Mouse (Mus musculus) neural tube, embryonic 13.5 days (tissue): ENCODE measurements at regions not wholly inside any gene's neighbourhood (a gene's known extent, or its start where the extent isn't known, plus 50 kb on each side); places are given as distances from the start of the nearest gene placed in this dataset.

Experiments used
- ATAC-seq: fragments of 200-750 bp; cut with Nextera tagmentation; 2 replicates; pipeline ENCODE4 v1.8.0; 2017; ENCODE audit warnings: low read depth, mild to moderate bottlenecking, moderate TSS enrichment, moderate library complexity
- H3K27ac ChIP-seq: fragments of 300-500 bp; sonication (generic); replicated peaks from 2 replicates; pipeline ENCODE4 v1.5.1; 2015; ENCODE audit warnings: moderate library complexity, mild to moderate bottlenecking, inconsistent platforms
- H3K27me3 ChIP-seq: fragments of 300-500 bp; sonication (generic); 2 replicates; pipeline ENCODE4 v1.6.1; 2015; ENCODE audit warnings: mild to moderate bottlenecking, inconsistent platforms
- H3K36me3 ChIP-seq: fragments of 300-500 bp; sonication (generic); 2 replicates; pipeline ENCODE4 v1.6.1; 2015; ENCODE audit warnings: mild to moderate bottlenecking, inconsistent platforms
- H3K4me1 ChIP-seq: fragments of 300-500 bp; sonication (generic); replicated peaks from 2 replicates; pipeline ENCODE4 v1.6.1; 2015; ENCODE audit warnings: inconsistent platforms
- H3K4me2 ChIP-seq: fragments of 300-500 bp; sonication (generic); 2 replicates; pipeline ENCODE4 v1.6.1; 2015; ENCODE audit warnings: inconsistent platforms, mild to moderate bottlenecking, moderate library complexity
- H3K4me3 ChIP-seq: fragments of 300-500 bp; sonication (generic); 2 replicates; pipeline ENCODE4 v1.5.1; 2015; ENCODE audit warnings: mild to moderate bottlenecking, inconsistent platforms
- H3K9ac ChIP-seq: fragments of 300-500 bp; sonication (generic); 2 replicates; pipeline ENCODE4 v1.6.1; 2015; ENCODE audit warnings: moderate library complexity, mild to moderate bottlenecking, inconsistent platforms
- H3K9me3 ChIP-seq: fragments of 300-500 bp; sonication (generic); 2 replicates; pipeline ENCODE4 v1.6.1; 2016; ENCODE audit warnings: inconsistent platforms
- WGBS: fragments of 180-500 bp; shearing (Covaris S2); methylation state at CpG from one replicate; pipeline ENCODE4 v1.1.7; 2015; 5-methylcytosine and 5-hydroxymethylcytosine counted together

DNA sequence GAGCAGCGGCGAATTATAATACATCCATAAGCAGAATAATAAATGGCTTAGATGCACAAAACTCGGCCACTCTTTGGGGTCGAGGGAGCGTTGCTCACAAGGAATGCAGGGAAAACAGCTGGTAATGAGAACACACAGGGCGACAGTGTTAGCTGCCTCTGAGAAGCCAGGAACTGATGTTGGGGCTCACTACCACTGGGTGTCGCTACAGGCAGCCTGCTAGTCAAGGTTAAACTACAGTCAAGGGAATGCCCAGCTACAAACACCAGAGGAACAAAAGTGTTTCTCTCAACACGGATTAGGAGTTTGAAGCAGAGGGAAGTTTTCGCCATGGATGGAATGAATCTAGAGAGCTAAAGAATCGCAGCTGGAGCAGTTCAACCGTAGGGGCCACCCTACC, 175.3 kb downstream of the Gpat3 start:
- ATAC-seq: no peak
- H3K9ac ChIP-seq: no peak overlapping the region
- 11% methylated on average over 11 of the region's 11 CpGs for WGBS
- H3K4me1 ChIP-seq: no peaks in the 10 kb centered on the region
- H3K4me3 ChIP-seq: no peak overlapping the region
- peaks cover 64% of the 10 kb centered on the region for H3K27me3 ChIP-seq
- no peaks in the 10 kb centered on the region for H3K9me3 ChIP-seq
- no peak overlapping the region for H3K4me2 ChIP-seq
- no peaks in the 10 kb centered on the region for H3K36me3 ChIP-seq
- no peak overlapping the region for H3K27ac ChIP-seq

DNA sequence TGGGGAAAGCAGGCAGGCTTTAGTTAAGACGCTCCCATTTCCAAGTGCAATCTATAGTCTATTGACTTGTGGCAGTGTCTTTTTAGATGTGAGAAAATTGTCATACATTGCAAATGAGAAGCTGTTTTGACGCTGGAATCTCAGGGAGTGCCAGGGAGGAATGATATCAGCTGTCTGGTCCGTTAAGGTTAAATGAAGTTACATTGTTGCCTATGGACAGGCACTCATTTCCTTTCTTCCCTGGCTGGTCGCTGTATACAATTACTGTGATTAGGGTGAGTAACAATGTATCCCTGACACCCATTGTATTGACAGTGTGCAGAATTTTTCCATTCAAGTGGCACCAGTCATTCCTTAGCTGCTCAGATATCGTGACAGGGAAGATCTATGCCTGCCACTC, 168.3 kb downstream of the Gpat3 start:
- Histone ChIP-seq H3K4me1 (no peaks in the 10 kb centered on the region), H3K27me3 (peaks cover 11% of the 10 kb centered on the region), H3K9ac (no peak overlapping the region), H3K9me3 (no peaks in the 10 kb centered on the region), H3K36me3 (no peaks in the 10 kb centered on the region), H3K4me2 (no peak overlapping the region), H3K27ac (no peak overlapping the region), H3K4me3 (no peak overlapping the region)
- WGBS: 73% methylated on average over 5 of the region's 5 CpGs
- no peak for ATAC-seq

DNA sequence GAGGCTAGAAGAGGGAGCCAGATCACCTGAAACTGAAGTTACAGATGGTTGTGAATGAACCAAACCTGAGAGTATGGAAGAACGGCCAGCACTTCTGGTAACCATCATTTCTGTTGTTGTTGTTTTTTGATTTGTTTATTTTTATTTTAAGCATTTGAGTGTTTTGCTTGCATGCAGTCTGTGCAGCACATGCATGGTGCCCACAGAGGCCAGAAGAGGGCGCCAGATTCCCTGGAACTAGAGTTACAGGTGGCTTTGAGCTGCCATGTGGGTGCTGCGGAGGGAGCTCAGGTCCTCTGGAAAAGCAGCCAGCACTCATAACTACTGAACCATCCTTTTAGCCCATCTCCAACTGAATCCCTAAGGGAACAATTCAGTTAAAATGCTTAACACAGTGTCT, 159.7 kb downstream of the Gpat3 start:
- H3K27me3 ChIP-seq: no peaks in the 10 kb centered on the region
- H3K27ac ChIP-seq: no peak overlapping the region
- no peak overlapping the region for H3K9ac ChIP-seq
- 68% methylated on average over 3 of the region's 3 CpGs for WGBS
- H3K4me2 ChIP-seq: no peak overlapping the region
- no peaks in the 10 kb centered on the region for H3K36me3 ChIP-seq
- no peaks in the 10 kb centered on the region for H3K4me1 ChIP-seq
- ATAC-seq: no peak
- H3K9me3 ChIP-seq: no peaks in the 10 kb centered on the region
- no peak overlapping the region for H3K4me3 ChIP-seq

DNA sequence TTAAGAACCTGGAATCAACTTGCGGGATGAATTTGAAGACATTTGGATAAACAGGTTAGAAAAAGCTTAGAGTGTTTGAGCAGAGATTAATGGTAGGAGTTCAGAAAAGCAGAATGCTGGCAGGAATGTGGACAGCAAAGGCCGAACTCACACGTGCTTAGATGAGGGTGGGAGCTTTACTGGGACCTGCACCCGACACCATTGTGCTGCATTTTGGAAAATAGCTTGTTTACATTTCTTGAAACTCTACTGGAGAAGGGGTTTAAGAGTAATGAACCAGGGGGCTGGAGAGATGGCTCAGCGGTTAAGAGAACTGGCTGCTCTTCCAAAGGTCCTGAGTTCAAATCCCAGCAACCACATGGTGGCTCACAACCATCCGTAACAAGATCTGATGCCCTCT, 154.9 kb downstream of the Gpat3 start:
- H3K4me2 ChIP-seq: no peak overlapping the region
- no peak for ATAC-seq
- no peaks in the 10 kb centered on the region for H3K9me3 ChIP-seq
- 88% methylated on average over 6 of the region's 6 CpGs for WGBS
- peaks cover 13% of the 10 kb centered on the region; the same call in 1 of the 2 replicates for H3K4me1 ChIP-seq
- no peaks in the 10 kb centered on the region for H3K27me3 ChIP-seq
- H3K27ac ChIP-seq: no peak overlapping the region
- H3K9ac ChIP-seq: no peak overlapping the region
- no peak overlapping the region for H3K4me3 ChIP-seq
- no peaks in the 10 kb centered on the region for H3K36me3 ChIP-seq

DNA sequence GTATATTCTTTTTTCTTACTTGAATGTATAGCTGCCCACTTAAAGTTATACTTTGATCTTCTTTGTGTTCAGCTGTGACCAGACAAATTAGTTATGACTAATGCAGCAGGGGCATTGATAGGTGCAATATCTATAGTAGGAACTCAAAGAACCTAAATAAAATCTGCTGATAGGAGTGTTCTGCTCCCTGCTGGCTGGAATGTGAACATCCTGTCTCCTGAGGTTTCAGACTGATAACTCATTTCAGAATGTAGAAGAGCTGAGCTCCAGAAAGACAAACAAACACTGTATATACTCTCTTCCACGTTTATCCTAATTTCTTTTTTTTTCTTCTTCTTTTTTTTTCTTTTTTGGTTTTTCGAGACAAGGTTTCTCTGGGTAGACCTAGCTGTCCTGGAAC, 146.9 kb downstream of the Gpat3 start:
- Histone ChIP-seq H3K4me3 (no peak overlapping the region), H3K36me3 (no peaks in the 10 kb centered on the region), H3K27ac (no peak overlapping the region), H3K4me2 (no peak overlapping the region), H3K9me3 (no peaks in the 10 kb centered on the region), H3K9ac (no peak overlapping the region), H3K27me3 (0 out of 2 replicates have a peak, but pooled peaks cover 6% of the 10 kb centered on the region), H3K4me1 (no peaks in the 10 kb centered on the region)
- 72% methylated on average over 2 of the region's 2 CpGs for WGBS
- no peak for ATAC-seq

DNA sequence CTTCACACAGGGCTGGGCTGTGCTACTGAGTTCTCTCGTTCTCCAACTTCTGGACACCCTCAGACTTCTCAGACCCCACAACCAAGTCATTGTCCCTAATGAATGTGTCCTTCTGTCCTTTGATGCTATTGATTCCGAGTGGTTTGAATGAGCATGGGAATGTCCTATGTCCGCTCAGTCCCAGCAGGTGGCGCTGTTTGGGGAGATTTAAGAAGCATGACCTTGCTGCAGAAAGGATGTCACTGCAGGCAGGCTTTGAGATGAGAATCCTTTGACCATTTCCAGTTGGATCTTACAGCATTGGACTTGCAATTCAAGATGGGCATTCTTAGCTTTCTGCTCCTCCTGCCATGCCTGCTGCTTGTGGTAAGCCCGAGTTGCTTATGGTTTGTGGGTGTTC, 146.1 kb downstream of the Gpat3 start:
- H3K36me3 ChIP-seq: no peaks in the 10 kb centered on the region
- H3K27ac ChIP-seq: no peak overlapping the region
- WGBS: 19% methylated on average over 5 of the region's 5 CpGs
- no peak overlapping the region for H3K9ac ChIP-seq
- no peak overlapping the region for H3K4me2 ChIP-seq
- no peaks in the 10 kb centered on the region for H3K4me1 ChIP-seq
- no peak overlapping the region for H3K4me3 ChIP-seq
- 0 out of 2 replicates have a peak, but pooled peaks cover 6% of the 10 kb centered on the region for H3K27me3 ChIP-seq
- ATAC-seq: no peak
- H3K9me3 ChIP-seq: no peaks in the 10 kb centered on the region

DNA sequence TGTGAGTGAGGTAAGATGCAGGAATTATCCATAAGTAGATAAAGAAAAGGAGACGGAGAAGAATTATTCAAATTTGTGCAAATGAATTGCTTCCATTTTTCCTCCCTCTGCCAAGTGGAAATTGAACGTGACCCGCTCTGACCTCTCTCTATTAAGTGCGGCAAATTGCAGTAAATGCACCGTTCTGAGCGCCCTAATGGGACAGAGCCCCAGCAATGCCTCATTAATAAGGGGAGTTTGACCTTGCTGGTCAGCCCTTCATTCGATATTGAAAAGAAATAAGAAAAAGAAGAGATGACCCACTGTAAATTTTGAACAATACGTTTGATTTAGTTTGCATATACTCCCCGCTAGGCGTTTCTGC, 137.0 kb downstream of the Gpat3 start:
- H3K4me1 ChIP-seq: peaks cover 16% of the 10 kb centered on the region; the same call in 1 of the 2 replicates
- peak overlapping the region; percentile 29; the same call in 1 of the 2 replicates for H3K4me2 ChIP-seq
- H3K27ac ChIP-seq: no peak overlapping the region
- H3K36me3 ChIP-seq: no peaks in the 10 kb centered on the region
- H3K4me3 ChIP-seq: no peak overlapping the region
- ATAC-seq: no peak
- H3K9ac ChIP-seq: no peak overlapping the region
- 28% methylated on average over 10 of the region's 10 CpGs for WGBS
- H3K27me3 ChIP-seq: no peaks in the 10 kb centered on the region; the same call in 1 of the 2 replicates
- no peaks in the 10 kb centered on the region for H3K9me3 ChIP-seq

DNA sequence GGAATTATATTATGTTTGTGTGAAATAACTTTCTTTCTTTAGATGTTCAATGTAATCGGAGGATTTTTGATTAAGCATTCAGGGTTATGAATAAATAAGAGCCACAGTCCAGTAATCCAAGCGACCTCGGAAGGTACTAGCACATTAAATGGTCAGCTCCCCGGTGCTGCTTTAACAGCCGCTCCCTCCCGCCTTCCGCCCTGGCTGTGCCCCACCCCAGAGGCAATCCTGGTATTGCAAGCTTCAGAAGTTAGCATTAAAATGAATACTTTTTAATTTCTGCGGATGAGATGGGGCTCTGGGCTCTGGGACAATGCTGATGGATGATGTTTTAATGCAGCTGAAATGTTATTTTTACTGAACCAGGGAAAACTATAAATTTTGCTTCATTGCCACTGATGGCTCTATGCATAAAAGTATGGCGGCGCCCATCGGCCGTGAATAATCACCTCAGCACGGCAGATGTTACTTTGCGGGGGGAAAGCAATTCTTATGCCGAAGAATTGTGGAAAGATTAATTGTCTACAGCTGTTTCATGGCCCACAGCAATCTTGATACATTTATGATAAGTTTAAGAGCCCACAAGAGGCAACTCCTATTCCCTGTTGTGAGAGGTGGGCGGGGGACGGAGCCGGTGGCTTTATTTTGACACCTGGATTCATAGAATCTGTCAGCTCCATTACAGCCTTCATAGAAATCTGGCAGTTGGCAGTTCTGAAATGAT, 136.5 kb downstream of the Gpat3 start:
- H3K4me1 ChIP-seq: peaks cover 16% of the 10 kb centered on the region; the same call in 1 of the 2 replicates
- 30% methylated on average over 18 of the region's 18 CpGs for WGBS
- ATAC-seq: peak; percentile 56; the same call in 1 of the 2 replicates
- H3K9ac ChIP-seq: no peak overlapping the region
- H3K4me3 ChIP-seq: no peak overlapping the region
- H3K4me2 ChIP-seq: peak overlapping the region; percentile 29
- H3K27ac ChIP-seq: no peak overlapping the region
- H3K27me3 ChIP-seq: no peaks in the 10 kb centered on the region; the same call in 1 of the 2 replicates
- no peaks in the 10 kb centered on the region for H3K9me3 ChIP-seq
- no peaks in the 10 kb centered on the region for H3K36me3 ChIP-seq

DNA sequence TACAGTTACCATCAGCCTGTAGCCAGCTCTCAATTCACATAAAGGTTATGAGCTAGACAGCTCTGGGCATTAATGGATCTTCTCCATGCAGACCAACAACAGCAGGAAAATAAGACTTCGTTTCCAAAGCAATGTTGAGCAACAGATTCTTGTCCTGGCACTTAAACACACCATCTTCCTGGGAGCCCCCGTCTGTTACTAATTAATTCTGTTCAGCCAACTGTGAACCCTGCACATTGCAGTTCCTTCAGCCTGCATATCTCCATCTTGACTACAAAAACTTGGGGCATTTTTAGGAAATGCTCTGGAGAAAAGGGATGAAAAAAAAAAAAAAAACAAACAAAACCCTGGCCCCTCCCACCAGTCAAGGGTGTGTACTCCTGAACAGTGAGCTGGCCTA, 131.2 kb downstream of the Gpat3 start:
- Histone ChIP-seq H3K9ac (no peak overlapping the region), H3K4me1 (peaks cover 3% of the 10 kb centered on the region; the same call in 1 of the 2 replicates), H3K4me2 (no peak overlapping the region), H3K9me3 (no peaks in the 10 kb centered on the region), H3K27ac (no peak overlapping the region), H3K36me3 (no peaks in the 10 kb centered on the region), H3K27me3 (no peaks in the 10 kb centered on the region; the same call in 1 of the 2 replicates), H3K4me3 (no peak overlapping the region)
- ATAC-seq: no peak
- WGBS: 65% methylated on average over 2 of the region's 2 CpGs

DNA sequence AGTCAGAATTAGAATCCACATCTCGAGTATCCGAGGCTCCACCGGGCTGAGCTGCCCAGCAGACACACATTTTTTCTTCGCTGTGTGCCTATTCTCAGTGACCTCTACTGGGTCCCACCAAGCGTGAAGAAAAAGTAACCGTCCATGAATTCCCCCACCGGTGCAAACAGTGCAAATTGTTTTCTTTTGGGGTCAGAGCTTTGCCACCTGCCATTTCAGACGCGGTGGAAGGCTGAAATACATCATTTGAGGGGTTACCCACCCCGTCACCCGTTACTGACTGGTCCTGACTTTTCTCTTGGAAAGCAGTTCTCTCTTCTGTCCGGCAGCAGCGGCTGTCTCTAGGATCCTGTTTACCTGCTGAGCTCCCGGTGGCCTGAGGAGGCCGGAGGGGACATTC, 105.7 kb downstream of the Gpat3 start:
- Histone ChIP-seq H3K4me2 (peak overlapping the region; percentile 24; the same call in 1 of the 2 replicates), H3K9ac (no peak overlapping the region), H3K4me3 (no peak overlapping the region), H3K36me3 (no peaks in the 10 kb centered on the region), H3K27ac (no peak overlapping the region), H3K27me3 (no peaks in the 10 kb centered on the region), H3K4me1 (no peaks in the 10 kb centered on the region; the same call in 1 of the 2 replicates), H3K9me3 (no peaks in the 10 kb centered on the region)
- ATAC-seq: no peak
- 36% methylated on average over 15 of the region's 15 CpGs for WGBS
